Mouse (Mus musculus) B cell, adult 2 months (primary cell): ENCODE measurements around the gene Ptprb.
A peak's percentile ranks its signal among the peaks of the same experiment; 100 is the strongest.

Experiments
- DNase-seq, 2 experiments: peaks; one replicate each; pipeline ENCODE4 v3.0.0; 2022

The Ptprb gene

DNA sequence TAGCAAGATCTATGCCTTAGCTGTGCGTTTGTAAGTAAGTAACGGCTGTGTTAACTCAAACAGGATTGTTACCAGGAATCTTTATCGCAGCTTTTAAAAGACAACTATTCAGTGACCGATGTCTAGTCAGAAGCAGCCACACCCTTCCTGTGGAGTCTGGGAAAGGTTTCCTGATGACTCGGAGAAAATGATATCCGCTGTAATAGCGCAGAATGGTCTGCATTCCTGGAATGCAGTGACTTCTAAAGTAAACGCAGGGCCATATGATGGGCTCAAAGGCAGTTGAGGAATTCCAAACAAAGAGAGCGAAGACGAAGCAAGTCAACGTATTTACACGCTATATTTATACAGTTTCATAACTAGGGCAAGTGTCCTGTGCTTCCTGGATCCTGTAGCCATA is 22.5 kb downstream of the Ptprb start:
- DNase-seq, result no peak

DNA sequence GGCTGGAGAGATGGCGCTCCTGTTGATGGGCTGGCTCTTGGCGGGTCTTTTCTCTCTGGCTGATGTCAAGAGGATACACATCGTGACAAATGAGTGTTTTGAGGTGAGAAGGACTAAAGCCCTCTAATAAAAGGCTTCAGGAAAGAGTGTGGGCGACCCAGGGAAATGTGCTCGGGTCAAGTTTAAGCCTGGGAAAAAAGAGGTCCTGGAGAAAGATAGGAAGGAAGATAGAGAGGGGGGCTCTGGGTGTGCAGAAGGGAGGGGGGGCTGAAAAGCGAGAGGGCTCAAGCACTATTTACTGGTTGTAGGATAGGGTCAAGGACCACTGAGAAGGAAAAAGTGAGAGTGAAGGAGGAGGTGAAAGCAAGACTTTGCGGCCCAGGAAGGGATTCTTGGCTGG is 25.5 kb downstream of the Ptprb start:
- DNase-seq, result no peak

DNA sequence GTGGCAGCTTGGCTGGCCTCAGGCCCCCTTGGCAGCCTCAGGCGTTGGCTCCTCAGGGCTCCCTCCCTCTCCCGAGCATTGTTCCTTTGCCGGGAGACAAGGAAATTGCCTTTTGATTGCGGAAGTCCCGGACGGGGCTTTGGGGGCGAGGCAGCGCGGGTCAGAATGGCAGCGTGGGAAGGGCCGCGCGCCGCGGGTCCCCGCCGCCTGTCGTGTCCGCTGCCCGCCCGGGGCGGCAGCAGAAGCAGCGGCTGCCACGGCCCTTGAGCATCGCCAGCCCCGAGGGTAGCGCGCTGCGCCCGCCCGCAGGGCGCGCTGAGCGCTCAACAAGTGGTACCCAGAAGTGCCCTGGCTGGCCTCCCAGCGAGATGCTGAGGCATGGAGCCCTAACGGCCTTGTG is 25.9 kb downstream of the Ptprb start:
- no peak for DNase-seq

DNA sequence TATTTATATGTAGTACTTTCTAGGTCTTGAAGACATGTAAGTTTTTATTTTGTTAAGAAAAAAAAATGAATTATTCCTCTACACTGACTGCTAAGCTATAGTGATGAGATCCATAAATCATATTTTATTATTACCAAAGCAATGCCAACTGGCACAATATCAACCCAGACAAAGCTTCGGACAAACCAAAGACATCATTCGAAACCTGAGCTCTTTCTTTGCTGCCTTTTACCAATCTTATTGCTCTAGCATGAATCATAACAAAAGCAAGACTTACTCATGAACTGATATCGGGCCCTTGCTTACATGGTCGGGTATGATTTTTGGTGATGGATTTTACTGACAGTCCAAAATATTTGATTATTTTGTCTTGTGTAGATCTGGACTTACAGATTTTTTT is 29.0 kb downstream of the Ptprb start:
- no peak for DNase-seq

DNA sequence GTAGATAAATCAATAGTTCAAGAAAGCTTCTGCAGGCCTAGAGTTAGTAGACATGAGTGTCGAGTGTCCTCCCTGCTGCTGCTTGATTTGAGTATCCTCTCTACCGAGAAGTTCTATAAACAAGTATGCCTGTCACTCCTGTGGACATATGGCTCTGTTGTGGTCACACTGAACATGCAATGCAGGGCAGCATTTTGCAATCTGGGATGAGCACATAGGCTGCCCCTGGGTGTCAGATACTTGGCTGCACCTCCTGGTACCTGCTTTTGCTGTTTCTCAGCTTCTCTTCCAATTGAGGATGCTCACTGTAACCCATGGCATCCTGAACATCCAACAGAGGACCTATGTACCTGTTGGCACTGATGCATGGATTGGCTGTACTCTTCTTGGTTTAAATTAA is 34.1 kb downstream of the Ptprb start:
- no peak for DNase-seq

DNA sequence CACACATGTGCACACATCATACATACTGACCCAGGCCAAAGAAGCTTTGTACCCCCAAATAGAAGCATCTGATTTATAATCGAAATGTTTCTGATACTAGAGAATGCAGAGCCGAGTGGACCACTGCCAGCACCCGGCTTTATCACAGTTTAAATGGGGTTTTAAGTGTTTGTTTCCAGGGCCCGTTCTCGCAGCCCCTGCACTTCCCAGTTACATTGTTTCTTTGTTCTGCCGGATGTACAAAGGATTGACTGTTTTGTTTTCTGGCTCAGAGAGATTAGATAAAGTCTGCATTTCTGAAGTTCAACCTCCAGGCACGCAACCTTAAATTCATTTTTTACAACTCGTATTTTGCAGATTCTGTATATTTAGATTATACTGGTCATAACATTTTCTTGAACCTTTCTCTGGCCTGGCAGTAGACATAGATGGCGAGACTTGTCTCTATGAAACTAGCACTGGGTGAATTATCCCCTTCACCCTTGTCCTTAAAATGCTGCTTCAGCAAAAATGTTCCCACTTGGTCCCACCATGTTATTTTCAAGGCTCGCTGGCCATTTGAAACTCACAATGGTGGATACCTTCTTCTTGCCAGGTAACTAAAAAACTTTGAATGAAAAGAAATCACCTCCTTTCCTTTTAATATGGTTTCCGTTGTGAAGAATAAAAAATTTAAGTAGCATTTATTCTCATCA is 35.3 kb downstream of the Ptprb start:
- DNase-seq, result no peak

DNA sequence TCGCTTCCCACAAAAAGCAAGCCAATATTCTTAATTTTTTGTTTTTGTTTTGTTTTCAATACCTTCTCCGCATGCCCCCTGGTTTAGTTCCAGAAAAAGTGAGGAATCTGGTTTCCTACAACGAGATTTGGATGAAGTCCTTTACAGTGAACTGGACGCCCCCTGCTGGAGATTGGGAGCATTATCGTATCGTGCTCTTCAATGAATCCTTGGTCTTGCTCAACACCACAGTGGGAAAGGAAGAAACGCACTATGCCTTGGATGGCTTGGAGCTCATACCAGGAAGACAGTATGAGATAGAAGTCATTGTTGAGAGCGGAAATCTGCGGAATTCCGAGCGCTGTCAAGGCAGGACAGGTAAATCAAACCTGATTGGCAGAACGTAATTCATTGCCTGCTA is 43.9 kb downstream of the Ptprb start:
- DNase-seq, result peak; percentile 55 to 57

DNA sequence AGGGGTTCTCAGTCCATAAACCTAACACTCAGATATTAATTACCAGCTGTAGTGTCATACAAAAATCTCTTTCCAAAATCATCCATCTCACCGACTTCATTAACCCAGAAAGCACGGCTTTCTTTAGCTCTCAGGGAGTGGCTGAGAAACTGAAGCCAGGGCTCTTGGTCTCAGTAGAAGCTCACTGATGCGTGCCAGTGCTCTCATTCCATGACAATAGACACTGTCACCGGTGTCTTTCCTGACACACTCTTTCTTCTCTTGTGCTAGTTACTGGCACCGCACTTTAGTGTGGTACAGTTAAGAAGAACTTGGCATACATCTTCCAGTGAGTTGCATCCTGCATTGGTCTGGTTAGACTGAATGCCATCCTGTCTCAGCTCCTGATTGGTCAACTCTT is 53.8 kb downstream of the Ptprb start:
- DNase-seq, result no peak

DNA sequence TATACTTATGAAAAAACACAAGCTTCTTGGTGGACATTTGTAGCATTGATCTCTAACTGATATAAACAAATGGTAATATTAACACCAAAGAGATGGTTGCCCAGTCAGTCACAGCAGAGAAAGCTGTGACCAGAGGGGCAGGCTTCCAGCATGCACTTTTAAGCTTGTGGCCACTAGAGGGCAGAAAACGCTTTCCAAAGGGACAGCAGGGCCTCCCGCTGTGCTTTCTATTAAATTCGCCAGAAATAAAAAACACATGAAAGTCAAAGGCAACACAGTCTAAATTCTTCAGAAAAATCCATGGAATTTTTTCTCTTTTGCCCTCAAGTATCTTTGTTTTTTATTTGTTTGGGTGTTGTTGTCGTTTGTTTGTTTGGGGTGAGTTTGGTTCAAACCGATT is 55.1 kb downstream of the Ptprb start:
- peak; percentile 69 to 71 for DNase-seq

DNA sequence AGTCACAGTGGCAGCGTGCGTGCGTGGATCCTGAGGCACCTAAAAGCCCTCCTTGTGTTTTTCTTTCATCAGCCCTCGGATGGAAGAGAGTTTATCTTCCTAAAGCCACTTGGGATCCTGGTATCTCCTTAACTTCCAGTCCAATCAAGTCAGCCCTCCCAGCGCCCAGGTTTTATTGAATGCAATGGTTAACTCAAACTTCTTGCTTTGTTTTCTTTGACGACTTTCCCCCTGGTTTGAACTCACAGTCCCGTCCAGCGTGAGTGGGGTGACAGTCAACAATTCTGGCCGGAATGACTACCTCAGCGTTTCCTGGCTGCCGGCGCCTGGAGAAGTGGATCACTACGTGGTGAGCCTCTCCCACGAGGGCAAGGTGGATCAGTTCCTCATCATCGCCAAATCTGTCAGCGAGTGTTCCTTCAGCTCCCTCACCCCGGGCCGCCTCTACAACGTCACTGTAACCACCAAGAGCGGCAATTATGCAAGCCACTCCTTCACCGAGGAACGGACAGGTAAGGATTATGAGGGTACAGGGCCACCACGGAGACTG is 55.7 kb downstream of the Ptprb start:
- no peak for DNase-seq

DNA sequence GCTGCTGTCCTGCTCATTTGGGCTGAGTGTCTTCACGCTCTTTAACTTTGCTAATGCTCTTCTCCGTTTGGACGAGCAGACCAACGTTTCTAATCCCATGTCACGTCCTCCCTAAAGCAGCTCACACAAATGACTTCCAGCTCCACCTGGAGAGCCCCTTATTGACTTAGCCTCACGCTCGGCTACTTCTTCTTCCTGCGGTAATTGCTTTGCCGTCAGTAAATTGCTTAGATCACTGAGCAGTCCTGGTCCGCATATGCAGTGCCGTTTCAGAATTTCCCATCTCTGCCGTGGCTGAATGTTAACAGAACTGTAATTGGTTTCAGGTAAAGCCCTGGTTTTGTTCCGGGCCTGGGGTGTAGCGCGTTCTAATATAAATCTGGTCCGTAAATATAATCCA is 58.3 kb downstream of the Ptprb start:
- no peak for DNase-seq

DNA sequence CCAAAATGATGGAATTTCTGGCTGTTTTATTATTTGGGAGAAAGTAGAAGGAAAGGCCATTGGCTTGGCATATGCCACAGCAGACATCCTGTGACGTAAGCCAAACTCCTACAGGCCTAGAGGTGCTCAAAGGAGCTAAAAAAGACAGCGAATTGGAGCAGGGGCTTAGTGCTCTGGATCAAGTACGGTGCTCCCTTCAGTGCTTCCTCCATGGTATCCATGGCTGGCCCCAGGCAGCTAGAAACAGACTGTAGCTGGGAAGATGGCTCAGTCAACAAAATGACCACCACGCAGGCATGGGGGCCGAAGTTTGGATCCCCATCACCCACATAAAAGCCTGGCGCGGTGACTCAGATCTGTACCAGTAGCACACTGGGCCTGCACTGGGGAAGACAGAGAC is 58.8 kb downstream of the Ptprb start:
- no peak for DNase-seq

DNA sequence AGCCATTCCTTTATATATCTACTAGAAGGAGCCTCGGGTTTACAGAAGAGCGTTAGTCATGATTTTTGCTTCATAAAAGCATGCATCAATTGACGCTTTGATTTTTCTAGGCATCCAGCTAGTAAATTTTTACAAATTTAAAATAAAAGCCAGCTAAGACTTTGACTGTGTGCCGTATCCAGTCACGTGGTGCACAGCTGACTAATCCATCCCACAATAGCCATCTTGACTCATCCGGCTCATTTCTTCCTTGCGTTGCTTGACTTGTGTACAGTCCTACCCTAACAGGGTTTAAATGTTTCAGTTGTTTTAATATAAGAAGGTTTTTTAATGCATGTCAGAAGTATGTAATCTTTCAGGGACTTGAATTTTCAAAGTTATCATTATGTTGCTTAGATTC is 60.0 kb downstream of the Ptprb start:
- DNase-seq, result no peak

DNA sequence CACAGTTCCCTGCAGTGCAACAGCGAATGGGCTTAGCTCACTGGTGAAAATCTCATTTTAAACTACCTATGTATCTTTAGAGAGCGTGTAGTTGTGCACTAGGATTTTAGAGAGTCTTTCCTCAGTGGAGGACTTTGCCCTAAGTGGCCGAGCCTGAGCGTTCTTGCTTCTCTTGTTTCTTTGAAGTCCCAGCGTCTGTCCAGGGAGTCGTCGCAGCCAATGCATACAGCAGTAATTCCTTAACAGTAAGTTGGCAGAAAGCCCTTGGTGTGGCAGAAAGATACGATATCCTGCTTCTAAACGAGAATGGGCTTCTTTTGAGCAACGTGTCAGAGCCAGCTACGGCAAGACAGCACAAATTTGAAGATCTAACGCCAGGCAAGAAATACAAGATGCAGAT is 65.9 kb downstream of the Ptprb start:
- no peak for DNase-seq

DNA sequence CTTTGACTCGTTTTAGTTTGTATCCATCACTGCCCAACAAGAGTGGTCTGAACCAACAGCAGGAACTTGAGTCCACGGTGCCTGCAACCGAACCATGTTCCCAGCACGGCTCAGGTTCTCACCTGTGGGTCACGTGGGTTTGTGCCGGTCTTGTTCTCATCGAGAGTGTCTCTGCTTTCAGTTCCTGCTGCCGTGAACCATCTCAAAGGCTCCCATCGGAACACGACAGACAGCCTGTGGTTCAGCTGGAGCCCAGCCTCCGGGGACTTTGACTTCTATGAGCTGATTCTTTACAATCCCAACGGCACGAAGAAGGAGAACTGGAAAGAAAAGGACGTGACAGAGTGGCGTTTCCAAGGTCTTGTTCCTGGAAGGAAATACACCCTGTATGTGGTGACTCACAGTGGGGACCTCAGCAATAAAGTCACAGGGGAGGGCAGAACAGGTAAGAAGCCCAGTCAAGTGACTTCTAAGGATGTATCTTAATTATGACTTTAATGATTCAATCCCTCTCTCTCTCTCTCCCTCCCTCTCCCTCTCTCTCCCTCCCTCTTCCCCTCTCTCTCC is 71.4 kb downstream of the Ptprb start:
- no peak for DNase-seq

DNA sequence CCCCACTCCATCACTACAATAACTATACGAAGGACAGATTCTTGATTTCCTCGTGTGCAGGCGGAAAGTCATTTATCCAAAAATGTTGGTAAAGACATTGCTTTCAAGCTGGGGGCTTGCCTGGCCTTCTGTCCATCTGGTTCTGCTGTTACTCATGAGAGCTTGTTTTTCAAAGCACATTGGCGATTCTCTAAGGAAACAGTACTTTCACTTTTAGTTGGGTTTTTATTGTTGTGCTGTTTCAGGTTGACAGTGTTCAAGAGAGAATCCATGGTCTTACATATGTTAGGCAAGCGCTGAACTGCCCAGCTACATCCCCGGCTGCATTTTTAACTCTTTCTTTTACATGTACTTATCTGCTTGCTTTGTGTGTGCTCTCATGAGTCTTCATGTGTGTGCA is 73.7 kb downstream of the Ptprb start:
- DNase-seq, result no peak

DNA sequence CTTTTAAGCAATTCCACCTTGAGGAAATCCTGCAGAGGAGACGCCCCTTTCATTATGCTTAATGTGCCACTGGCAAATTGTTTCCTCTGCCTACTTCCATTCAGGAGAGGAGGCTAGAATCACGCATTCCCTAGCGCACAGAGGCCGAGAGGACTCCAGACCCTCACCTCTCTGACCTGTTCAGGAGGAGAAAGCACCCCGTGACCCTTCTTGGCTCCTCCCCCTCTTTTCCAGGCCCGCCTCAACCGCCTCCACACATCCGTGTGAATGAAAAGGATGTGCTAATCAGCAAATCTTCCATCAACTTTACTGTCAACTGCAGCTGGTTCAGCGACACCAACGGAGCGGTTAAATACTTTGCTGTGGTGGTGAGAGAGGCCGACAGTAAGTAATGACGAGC is 75.2 kb downstream of the Ptprb start:
- no peak for DNase-seq

DNA sequence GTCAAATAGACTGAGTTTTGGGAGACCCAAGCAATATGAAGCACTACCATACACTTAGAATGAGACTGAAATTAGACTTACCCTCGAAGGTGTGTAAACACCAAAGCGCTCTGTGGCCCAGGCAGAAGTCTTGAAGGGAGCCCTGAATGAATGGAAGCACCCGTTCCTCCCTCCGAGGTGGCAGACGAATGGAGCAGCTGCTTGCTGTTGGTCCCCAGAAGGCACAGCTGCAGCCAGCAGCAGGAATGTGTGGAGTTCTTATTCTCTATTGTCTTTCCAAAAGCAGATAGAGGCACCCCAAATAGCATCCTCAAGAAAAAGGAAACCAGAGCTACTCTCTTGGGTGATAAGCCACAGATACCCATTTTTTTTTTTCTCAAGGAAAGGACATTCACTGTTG is 79.0 kb downstream of the Ptprb start:
- DNase-seq, result no peak

DNA sequence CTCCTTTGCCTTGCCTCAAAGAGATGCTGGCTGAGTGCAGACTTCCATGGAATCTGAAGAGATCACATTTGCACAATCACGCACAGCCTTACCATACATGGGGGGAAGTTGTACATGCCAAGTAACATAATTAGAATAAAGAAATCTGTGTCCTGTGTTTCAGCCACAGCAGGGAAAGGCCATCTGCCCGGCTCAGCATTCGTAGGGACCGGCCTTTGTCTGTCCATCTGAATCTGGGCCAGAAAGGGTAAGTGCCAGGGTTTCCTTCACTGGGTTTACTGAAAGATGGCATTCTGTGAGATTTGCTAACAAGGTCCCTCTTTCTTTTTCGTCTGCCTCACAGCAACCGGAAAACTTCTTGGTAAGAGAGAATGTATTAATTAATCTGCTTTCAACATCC is 86.9 kb downstream of the Ptprb start:
- no peak for DNase-seq

DNA sequence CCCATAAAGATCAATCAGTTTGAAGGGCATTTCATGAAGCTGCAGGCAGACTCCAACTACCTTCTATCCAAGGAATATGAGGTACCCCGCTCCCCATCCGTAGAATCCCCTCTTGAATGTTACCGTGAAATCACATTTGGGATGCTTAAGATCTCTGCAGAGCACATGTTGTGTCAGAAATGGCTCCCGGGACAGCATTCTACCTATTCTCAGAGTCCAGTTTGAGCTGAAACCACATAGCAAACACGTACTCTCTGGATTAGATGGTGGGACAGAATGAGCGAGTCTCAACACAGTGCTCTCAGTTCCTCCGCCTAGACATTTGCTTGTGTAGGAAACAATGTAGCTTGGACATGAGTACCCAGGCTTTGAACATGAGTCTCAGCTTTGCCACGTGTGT is 87.3 kb downstream of the Ptprb start:
- DNase-seq, result no peak

DNA sequence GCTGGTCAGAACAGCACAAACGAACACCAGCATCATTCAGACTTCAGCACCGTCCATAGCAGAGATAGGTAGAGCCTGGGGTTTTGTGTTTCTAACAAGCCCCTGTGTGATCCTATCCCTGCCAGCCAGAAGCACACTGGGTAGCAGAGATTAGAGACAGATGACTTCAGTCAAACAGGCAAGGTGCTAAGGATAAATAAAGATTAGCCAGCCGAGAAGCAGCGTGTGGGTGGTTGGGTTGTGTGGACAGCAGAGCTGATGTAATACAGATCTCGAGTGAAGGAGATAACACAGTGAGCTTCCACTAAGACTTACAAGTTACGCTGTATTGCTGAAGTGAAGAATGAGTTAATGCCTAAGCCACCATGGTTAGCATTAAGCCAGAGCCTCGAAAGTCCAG is 89.4 kb downstream of the Ptprb start:
- DNase-seq, result no peak

DNA sequence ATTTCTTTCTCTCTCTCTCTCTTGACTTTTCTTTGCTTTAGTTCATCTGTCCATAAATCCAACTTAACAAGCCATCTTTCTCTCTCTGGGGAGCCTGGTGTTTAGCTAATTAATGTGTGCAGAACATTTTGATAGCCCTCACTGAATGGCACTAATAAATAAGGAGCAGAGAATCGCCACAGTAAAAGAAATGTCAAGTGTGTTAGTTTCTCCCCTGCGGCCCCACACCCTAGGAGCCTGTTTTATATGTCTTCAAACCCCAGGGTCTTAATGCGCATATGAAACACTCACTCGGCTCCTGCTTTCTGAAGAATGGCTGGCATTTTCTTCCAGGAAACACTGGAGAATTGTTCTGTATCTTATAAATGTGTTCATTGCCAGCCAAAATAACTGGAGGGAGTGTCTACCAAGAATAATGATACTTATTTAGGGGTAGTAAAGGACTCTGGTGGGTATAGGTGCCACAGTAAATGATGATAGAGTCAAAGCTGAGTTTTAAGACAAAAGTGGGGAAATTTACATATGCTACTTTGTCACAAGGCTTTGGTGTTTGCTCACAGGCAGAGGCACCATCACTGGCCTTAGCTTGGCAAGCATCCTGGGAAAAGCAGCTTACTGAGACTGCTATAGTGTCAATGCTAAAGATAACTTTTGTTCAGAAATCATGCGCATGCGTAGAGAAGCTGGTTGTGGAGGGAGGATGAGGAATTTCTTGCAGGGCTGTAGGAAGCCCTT is 95.8 kb downstream of the Ptprb start:
- no peak for DNase-seq

DNA sequence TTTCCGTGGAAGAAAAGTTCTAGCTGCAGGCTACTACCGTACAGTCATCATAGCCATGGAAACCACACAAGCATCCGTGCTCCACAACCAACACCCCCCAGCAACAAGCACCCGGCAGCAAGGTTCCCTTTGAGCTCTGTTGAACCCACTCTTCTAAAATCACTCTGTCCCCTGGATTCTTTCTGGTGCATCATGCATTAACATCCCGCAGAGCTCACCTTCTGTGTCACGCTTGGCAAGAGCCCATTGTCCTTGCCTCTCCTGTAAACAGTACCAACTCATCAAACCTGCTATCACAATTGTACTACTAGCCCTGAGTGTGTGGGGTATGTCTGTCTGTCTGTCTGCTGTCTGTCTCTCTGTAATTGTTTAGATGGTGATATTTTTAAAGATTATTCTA is 98.8 kb downstream of the Ptprb start:
- DNase-seq, result no peak

DNA sequence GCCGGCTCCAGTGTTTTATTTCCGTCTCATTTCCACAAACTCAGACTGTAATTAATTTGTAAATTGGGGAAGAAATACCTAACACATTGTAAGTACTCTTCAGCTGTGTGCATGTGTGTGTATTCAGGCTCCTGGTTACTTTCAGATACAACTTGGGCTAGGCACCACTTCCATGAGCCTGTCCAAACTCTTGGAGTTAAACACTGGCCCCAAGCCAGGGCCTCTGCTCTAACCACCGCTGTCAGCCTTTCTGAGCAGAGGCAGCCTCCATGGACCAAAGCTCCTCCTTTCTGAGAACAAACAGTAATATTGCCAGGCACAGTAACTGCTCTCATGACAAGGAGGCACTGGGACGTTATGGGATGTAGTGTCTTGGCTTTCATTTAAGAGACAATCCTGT is 101.5 kb downstream of the Ptprb start:
- DNase-seq, result no peak
